Mouse (Mus musculus) heart, postnatal 10 days (tissue): ENCODE measurements around the gene Alg6. TPM values are rescaled to one million over a fixed set of nuclear protein-coding genes. Genes with fewer than 3 reads are reported as not detected.

Experiments
- total RNA-seq, 2 experiments: library from RNA; stranded (reverse); gene quantifications; 2 replicates each; pipeline ENCODE4 v1.2.3; 2021

The Alg6 gene
- total RNA-seq, 2 experiments from 2014 or later, result 7.9 to 8.0 TPM

Other genes starting within 250 kb of the Alg6 start
- 1 to 10 TPM in 1 of 2 experiments, under 1 TPM in 1; 0.79 to 1.4 TPM for gene Foxd3, start 59.4 kb upstream of the Alg6 start, total RNA-seq
- 1 to 10 TPM; 2.7 to 2.8 TPM for gene Efcab7, start 113.5 kb downstream of the Alg6 start, total RNA-seq
- 100 to 1,000 TPM; 222 to 228 TPM for gene Pgm1, start 213.8 kb downstream of the Alg6 start, total RNA-seq
- 1 to 10 TPM; 7.6 to 8.8 TPM for gene Itgb3bp, start 214.1 kb downstream of the Alg6 start, total RNA-seq